Mouse (Mus musculus) common myeloid progenitor, adult 5-6 weeks (primary cell): ENCODE measurements at regions not wholly inside any gene's neighbourhood (a gene's known extent, or its start where the extent isn't known, plus 50 kb on each side); places are given as distances from the start of the nearest gene placed in this dataset.

Source experiments
- ATAC-seq: replicated peaks from 2 replicates; pipeline ENCODE4 v1.8.0; 2016; ENCODE audit warnings: low read depth, mild to moderate bottlenecking, moderate TSS enrichment, inconsistent platforms; ENCODE audit not compliant: poor library complexity, severe bottlenecking

- ATAC-seq, result no peak
Measured at GRCm38 (mm10) chr9:113496176-113496732, 211.8 kb downstream of the Pdcd6ip start.

GRCm38 (mm10) chr9:113488651-113489050, 219.4 kb downstream of the Pdcd6ip start:
- no peak for ATAC-seq

- no peak for ATAC-seq
Measured at GRCm38 (mm10) chr9:113486494-113487081, 221.5 kb downstream of the Pdcd6ip start.

- ATAC-seq, result no peak
Measured at GRCm38 (mm10) chr9:113479897-113480296, 228.2 kb downstream of the Pdcd6ip start.

GRCm38 (mm10) chr9:113478761-113479265, 229.2 kb downstream of the Pdcd6ip start:
- ATAC-seq, result no peak

GRCm38 (mm10) chr9:113471781-113472180, 236.3 kb downstream of the Pdcd6ip start:
- ATAC-seq, result no peak

- ATAC-seq, result no peak
Measured at GRCm38 (mm10) chr9:113462888-113463287, 245.2 kb downstream of the Pdcd6ip start.

GRCm38 (mm10) chr9:113462267-113462887, 245.7 kb downstream of the Pdcd6ip start:
- no peak for ATAC-seq

GRCm38 (mm10) chr9:113459885-113460284, 248.2 kb downstream of the Pdcd6ip start:
- no peak for ATAC-seq

- no peak for ATAC-seq
Measured at GRCm38 (mm10) chr9:113459221-113459620, 248.8 kb downstream of the Pdcd6ip start.

GRCm38 (mm10) chr9:113458741-113459154, 249.3 kb downstream of the Pdcd6ip start:
- ATAC-seq, result no peak

GRCm38 (mm10) chr9:113457169-113457850, 250.7 kb downstream of the Pdcd6ip start:
- ATAC-seq, result no peak

- no peak for ATAC-seq
Measured at GRCm38 (mm10) chr9:113455577-113455976, 252.5 kb downstream of the Pdcd6ip start.

- no peak for ATAC-seq
Measured at GRCm38 (mm10) chr9:113453231-113453630, 254.8 kb downstream of the Pdcd6ip start.

- peak; percentile 87 for ATAC-seq
Measured at GRCm38 (mm10) chr9:113441770-113442411, 266.2 kb downstream of the Pdcd6ip start.

GRCm38 (mm10) chr9:113438394-113438793, 269.7 kb downstream of the Pdcd6ip start:
- ATAC-seq, result no peak

GRCm38 (mm10) chr9:113435921-113436320, 272.1 kb downstream of the Pdcd6ip start:
- ATAC-seq, result no peak

- no peak for ATAC-seq
Measured at GRCm38 (mm10) chr9:113433424-113433823, 274.6 kb downstream of the Pdcd6ip start.

- ATAC-seq, result no peak
Measured at GRCm38 (mm10) chr9:113432601-113433179, 275.4 kb downstream of the Pdcd6ip start.

GRCm38 (mm10) chr9:113430411-113430810, 277.6 kb downstream of the Pdcd6ip start:
- ATAC-seq, result no peak
